Mouse (Mus musculus) left cerebral cortex, adult 2 months (tissue): ENCODE measurements around the gene Cbx3. TPM values are rescaled to one million over a fixed set of nuclear protein-coding genes. Genes with fewer than 3 reads are reported as not detected.

Source experiments
- DNase-seq, 2 experiments: peaks; one replicate each; pipeline ENCODE4 v3.0.0; 2021 to 2022; ENCODE audit warnings: low spot score in 2 of 2, mixed read lengths in 1 of 2; ENCODE audit errors: extremely low spot score in 1 of 2
- H3K27ac ChIP-seq: fragments of 200-600 bp; 2 replicates; pipeline ENCODE4 v1.8.1; 2022
- H3K4me3 ChIP-seq: fragments of 200-600 bp; 2 replicates; pipeline ENCODE4 v1.8.1; 2022
- CTCF ChIP-seq: fragments of 200-600 bp; IDR thresholded peaks from 2 replicates; pipeline ENCODE4 v1.8.1; 2022; ENCODE audit warnings: antibody characterized with exemption, mild to moderate bottlenecking, moderate library complexity
- intact Hi-C: fragments of 180-260 bp; cut with DNase I; formaldehyde crosslinking; loops from one replicate; pipeline ENCODE4 v1.15.1; 2025
- long read RNA-seq, 2 experiments: library from polyadenylated mRNA; stranded (forward); transcript quantifications; one replicate each; pipeline ENCODE4 v2.0.0; 2021; ENCODE audit warnings: borderline mapping rate in 2 of 2
- total RNA-seq, 2 experiments: library from RNA; stranded (reverse); gene quantifications; 2 replicates each; pipeline ENCODE4 v1.2.3; 2021

The Cbx3 gene
- 100 to 1,000 TPM; 121 to 128 TPM for total RNA-seq
- long read RNA-seq, experiment 1, transcript Cbx3-201 (6 exons, 1,889 nt), result major isoform, 90 of 101 reads
- long read RNA-seq, experiment 1, partial matches to known transcripts, result 5 of 101 reads
- long read RNA-seq, experiment 1, other reads (novel, unspliced or antisense), result 6 of 101 reads
- long read RNA-seq, experiment 2, transcript Cbx3-201 (6 exons, 1,889 nt), result major isoform, 61 of 70 reads
- long read RNA-seq, experiment 2, partial matches to known transcripts, result 0 of 70 reads
- long read RNA-seq, experiment 2, other reads (novel, unspliced or antisense), result 7 of 70 reads

- no peak for TF ChIP-seq CTCF
- intact Hi-C loops, result loop anchor here (5.0 kb wide), 3 partner anchors 52 to 387 kb away; partner anchors contain the start of gene Snx10
- H3K4me3 ChIP-seq, result peak within 1 kb of the TSS; percentile 99
- peak; percentile 85 to 86 for DNase-seq
- H3K27ac ChIP-seq, result peak within 1 kb of the TSS; percentile 99
Observed at GRCm38 (mm10) chr6:51470311-51471178, at the start of gene Cbx3. Gene Cbx3, plus strand, starts transcription at chr6:51470360.

GRCm38 (mm10) chr6:51423466-51424122, 46.6 kb upstream of the Cbx3 start:
- H3K4me3 ChIP-seq, result no peak overlapping the region
- no peak for TF ChIP-seq CTCF
- DNase-seq, result no peak
- intact Hi-C loops, result no loop called here
- H3K27ac ChIP-seq, result no peak overlapping the region

- intact Hi-C loops, result no loop called here
- no peak for DNase-seq
- Histone ChIP-seq H3K27ac (no peak overlapping the region), H3K4me3 (no peak overlapping the region)
- TF ChIP-seq CTCF, result no peak
Observed at GRCm38 (mm10) chr6:51424537-51424936, 45.6 kb upstream of the Cbx3 start.

GRCm38 (mm10) chr6:51432535-51433397, 37.4 kb upstream of the Cbx3 start, which contains the start of gene Nfe2l3:
Gene Nfe2l3, plus strand, starts transcription at chr6:51432670.
- peak in 1 of 2 experiments; percentile 40 for DNase-seq
- H3K27ac ChIP-seq, result peak within 1 kb of the TSS; percentile 69
- peak within 1 kb of the TSS; percentile 39 for H3K4me3 ChIP-seq
- no peak for TF ChIP-seq CTCF
- intact Hi-C loops, result no loop called here

GRCm38 (mm10) chr6:51434270-51434669, 35.9 kb upstream of the Cbx3 start:
- Histone ChIP-seq H3K27ac (no peak overlapping the region), H3K4me3 (no peak overlapping the region; the same call in 1 of the 2 replicates)
- intact Hi-C loops, result no loop called here
- DNase-seq, result no peak
- no peak for TF ChIP-seq CTCF

- TF ChIP-seq CTCF, result no peak
- intact Hi-C loops, result no loop called here
- Histone ChIP-seq H3K4me3 (no peak overlapping the region), H3K27ac (no peak overlapping the region)
- no peak for DNase-seq
Observed at GRCm38 (mm10) chr6:51437665-51438064, 32.5 kb upstream of the Cbx3 start.

GRCm38 (mm10) chr6:51438826-51439330, 31.3 kb upstream of the Cbx3 start:
- H3K27ac ChIP-seq, result no peak overlapping the region
- no peak overlapping the region for H3K4me3 ChIP-seq
- no peak for DNase-seq
- TF ChIP-seq CTCF, result no peak
- intact Hi-C loops, result no loop called here

GRCm38 (mm10) chr6:51442191-51442835, 27.8 kb upstream of the Cbx3 start:
- TF ChIP-seq CTCF, result no peak
- intact Hi-C loops, result no loop called here

GRCm38 (mm10) chr6:51452927-51453503, 17.1 kb upstream of the Cbx3 start:
- DNase-seq, result no peak
- Histone ChIP-seq H3K4me3 (no peak overlapping the region), H3K27ac (no peak overlapping the region)
- intact Hi-C loops, result loop anchor here (5.0 kb wide), 1 partner anchor 71 kb away; no protein-coding TSS in a partner anchor
- TF ChIP-seq CTCF, result no peak

More at GRCm38 (mm10) chr6:51442191-51442835, 27.8 kb upstream of the Cbx3 start:
- no peak overlapping the region for H3K27ac ChIP-seq
- DNase-seq, result no peak
- H3K4me3 ChIP-seq, result no peak overlapping the region

- H3K27ac ChIP-seq, result no peak overlapping the region
- DNase-seq, result no peak
- intact Hi-C loops, result loop anchor here (5.0 kb wide), 1 partner anchor 73 kb away; no protein-coding TSS in a partner anchor
- TF ChIP-seq CTCF, result no peak
- H3K4me3 ChIP-seq, result no peak overlapping the region
Observed at GRCm38 (mm10) chr6:51454949-51455348, 15.2 kb upstream of the Cbx3 start.
